Mouse (Mus musculus) right cerebral cortex, postnatal 10 days (tissue): Measurements from ENCODE around the gene Gm49321.

Experiments
- DNase-seq, 2 experiments: peaks; one replicate each; pipeline ENCODE4 v3.0.0; 2021; ENCODE audit warnings: low spot score in 2 of 2

Gm49321 gene

DNA sequence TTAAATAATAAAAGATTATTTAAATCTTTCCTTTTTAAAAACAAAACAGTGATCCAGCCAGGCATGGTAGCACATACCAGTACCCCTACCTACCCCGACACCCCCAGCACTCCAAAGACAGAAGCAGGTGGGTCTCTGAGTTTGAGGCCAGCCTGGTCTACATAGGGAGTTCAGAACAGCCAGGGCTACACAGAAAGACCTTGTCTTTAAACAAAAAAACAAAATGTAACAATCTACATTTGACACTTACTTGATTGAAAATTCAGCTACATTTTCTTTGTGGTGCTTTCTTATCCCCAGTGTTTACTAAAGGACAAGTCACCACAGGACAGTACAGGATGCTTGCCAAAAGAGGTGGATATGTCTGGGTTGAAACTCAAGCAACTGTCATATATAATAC lies at the start of gene Gm49321:
TSS of gene Gm49321 (plus strand) at position 301 of the 400 bp plus-strand sequence.
- no peak for DNase-seq

DNA sequence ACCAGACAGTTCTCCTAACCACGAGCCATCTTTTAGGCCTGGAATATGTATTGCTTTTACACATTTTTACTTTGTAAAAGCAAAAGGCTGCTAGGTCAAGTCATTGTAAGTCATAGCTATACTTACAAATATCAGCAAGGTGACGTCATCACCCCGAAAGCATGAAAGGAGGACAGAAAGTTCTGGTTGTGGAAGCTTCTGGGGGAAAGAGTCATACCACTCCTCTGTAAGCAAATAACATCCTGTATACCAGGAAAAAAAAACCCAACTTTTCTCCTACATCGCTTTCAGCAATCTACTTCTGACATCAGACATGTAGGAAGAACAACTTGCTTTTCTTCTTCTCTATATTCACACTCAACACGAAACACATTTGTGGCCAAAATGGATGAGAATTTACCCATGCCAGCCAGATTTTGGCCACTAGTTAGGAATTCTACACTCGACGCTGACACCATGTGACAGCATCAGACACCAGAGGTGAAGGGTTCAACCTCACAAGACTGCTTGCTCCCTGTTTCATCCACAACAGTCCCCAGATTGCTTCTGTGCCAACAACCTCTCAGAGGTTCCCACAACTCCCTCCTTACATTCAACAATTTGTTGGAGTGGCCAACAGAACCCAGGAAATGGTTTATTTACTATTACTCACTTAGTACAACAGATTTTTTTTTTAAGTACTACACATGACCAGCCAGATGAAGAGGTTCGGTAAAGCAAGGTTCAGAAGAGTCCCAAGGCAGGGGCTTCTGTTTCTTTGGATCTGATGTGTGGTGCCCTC lies 49.3 kb upstream of the Gm49321 start:
- no peak for DNase-seq

DNA sequence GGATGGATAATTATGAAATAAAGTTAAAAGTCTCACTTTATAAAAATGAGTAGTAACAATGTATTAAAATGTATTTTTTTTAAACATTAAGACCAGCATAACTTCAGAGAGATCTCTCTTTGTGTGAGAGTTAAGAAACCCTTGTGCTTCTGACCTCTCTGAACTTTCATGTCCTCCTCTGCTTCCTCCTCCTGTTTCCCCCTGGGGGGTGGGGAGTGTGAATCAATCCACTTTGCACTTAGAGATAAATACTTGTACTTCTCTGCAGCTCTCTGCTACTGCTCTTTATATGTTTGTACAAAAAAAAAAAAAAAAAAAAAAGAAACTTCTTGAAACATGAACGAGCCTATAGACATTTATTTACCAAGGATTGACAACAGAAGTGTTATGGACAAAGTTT lies 47.9 kb upstream of the Gm49321 start:
- DNase-seq, result no peak

DNA sequence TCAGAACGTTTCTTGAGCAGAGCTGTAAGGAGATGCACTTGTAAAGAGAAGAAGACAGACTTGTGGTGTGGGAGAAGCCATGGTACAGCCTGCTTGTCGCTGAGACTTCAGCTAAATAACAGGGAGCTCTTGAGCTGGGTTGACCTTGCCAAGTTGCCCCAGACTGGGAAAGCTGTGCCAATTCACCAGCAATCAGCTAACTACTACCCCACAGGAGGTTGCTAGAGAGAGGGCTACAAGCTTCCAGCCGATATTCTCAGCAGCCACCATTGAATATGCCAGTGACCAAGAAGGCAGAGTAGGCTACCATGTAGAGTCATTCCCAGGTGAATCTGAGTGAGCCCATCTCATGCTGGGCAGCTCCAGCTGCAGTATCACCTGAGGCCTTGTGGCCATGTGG lies 47.4 kb upstream of the Gm49321 start:
- no peak for DNase-seq

DNA sequence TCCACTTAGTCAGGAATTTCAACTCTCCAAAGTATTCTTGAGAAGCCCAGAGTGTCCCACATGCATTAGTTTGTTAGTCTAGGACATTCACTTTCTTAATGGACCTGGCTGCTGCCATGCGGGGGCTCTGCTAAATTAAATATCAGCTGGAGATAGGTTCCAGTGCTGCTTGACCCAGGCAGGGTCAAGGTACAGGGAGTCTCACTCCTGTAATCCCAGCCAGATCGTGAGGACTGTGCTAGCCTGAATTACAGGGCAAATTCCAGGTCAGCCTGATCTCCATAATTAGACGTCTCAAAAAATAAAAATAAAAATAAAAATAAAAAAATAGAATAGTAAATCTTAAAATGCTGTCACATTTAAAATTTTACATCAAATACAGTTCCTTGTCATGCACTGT lies 44.8 kb upstream of the Gm49321 start:
- DNase-seq, result no peak

DNA sequence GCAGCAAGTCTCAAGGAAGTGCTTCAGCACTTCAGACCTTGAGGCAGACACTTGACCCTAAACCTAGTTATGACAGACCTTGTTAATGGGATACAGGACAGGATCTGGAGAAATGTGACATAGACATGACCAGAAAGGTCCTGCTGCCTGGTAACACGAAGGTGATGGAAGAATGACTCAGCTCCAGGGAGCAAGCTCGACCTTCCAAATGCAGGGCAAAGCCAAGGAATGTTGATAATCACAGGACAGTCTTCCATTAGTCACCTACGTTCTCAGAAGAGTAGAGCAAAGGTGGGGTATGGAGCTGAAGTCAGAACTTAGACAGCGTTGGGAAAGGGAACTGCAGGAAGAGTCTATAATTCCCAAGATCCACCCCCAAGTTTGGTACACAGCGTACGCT lies 42.6 kb upstream of the Gm49321 start:
- DNase-seq, result no peak

DNA sequence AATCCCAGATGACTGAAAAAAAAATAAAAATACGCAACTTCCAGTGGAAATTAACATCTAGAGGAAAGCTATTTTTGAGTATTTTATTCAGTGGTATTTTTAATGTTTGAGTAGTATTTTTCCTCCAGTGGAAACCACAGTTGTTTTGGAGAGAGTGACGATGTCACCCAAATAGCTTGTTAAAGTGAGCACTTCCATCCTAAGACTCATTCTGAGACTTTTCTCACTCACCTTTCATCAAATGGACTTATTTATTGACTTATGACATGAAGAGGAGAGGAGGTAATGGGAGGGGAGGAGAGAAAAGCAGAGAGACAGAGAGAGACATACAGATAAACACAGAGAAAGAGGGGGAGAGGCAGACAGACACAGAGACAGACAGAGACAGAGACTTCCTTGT lies 41.8 kb upstream of the Gm49321 start:
- DNase-seq, result no peak

DNA sequence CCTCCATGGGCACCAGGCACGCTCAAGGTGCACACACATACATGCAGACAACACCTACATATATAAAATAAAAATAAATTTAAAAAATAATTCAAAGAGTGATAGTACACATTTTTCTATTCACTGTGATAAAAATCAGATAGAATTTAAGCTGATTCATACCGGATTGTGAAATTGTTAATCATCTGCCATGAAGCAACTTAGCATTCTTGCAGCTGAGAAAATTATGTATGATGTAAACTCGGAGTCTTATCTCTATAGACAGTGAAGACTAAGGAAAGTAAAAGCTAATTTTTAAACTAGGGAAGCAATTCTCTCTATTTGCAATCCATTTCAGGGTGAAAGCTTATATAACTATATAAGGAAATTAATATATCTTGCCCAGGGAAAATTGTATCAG lies 41.0 kb upstream of the Gm49321 start:
- DNase-seq, result no peak

DNA sequence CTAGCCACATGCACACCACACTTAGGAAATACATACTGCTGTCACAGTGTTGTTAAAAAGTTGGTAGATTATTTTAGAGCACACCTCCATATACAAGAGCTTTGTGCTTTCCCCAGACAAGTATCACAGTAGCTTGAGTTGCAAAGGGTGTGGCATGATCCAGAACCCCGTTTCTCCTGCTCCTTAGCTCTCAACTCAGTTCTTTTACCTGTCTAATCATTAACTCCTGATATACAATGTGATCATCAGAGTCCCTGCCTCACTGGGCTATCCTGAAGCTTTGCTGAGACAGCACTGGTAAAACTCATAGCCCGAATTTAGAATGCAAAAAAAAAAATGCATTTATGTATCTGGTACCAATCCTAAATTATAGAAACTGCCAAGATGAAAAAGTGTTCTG lies 39.2 kb upstream of the Gm49321 start:
- no peak for DNase-seq

DNA sequence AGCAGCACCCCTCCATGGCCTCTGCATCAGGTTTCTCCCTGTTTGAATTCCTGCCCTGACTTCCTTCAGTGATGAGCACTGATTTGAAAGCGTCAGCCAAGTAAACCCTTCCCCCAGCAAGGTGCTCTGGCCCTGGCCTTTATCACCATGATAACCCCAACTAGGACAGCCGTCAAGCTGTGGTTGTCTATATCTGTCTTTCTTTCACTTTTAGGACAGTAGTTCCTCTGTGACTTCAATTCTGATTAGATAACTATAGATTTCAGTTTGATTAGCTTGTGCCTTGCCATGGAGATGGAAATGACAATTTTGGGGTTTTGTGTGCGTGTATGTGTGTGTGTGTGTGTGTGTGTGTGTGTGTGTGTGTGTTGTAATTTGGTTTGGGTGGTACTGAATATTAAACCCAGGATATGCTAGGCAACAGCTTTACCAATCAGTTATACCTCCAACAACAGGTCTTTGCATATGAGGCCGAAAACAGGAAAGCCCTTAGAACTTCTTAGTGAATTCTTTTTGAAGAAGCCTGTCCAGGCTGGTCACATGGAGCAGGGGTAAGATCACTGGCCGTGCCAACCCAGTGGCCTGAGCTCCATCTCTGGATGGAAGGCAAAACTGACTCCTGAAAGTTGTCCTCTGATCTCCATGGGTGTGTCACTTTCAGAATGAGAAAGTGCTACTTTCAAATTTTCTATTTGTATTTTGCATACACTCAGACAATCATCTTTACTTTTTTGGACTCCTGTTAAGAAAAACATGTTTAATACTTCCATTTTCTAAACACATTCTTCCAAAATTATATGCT lies 33.1 kb upstream of the Gm49321 start:
- no peak for DNase-seq

DNA sequence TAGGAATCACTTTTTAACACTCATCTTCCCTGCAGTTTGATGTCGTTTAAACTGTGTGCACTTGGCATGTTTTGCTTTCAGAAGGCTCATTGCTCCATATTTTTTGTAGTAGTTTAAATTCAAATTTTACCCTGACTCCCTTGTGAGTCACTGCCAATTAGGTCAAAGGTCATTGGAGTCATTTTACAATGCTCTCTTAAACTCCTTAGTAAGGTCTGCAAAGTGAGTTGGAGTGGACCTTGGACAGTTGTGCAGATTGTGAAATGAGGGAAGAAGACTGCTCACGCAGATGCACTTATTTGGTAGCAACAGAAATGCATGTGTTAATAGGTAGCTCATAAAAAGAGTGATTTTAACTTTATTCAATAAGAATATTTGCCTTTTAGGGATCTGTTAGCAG lies 32.4 kb upstream of the Gm49321 start:
- no peak for DNase-seq

DNA sequence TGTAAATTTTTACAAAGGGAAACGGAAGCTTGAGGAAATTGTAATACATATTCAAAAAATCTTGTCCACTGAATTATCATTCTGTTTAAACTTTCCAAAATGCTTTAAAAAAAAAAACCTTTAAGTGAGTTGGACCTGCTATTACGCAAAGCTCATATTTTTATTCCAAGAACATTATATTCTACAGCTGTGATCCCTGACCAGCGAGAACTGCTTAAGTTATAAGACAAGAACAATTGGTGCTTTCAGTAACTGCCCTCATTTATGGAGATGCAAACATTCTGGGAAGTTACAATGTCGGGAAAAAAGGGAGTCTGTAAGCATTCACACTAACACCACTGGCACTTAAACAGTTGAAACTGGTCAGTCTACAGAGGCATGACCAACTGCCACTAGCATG lies 31.9 kb upstream of the Gm49321 start:
- DNase-seq, result no peak

DNA sequence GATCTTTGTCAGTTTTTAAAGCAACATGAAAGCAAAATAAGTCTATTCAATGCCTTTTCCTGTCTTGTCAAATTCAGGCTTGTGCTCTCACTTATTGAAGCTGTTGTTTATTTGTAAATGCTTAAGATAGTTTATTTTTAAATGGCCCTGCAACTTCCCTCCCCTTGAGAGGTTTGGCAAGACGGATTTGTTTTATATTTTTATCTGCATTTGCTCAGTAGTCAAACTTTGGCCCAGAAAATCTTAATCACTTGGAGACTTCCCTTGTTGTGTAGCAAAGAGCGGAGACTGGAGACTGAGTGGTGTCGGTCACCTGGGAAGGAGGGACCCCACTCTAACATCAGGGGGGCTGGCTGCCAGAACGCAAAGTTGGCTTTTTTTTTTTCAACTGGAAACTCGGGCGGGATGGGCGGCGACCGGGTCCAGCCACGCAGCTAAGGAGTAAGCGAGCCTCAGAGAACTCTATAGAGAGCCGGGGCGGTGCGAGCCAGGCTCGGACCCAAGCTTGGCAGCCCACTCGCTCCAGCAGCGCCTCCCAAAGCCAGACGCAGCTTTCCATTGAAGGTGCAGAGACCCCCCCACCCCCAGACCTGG lies 30.3 kb upstream of the Gm49321 start:
- DNase-seq, result no peak

DNA sequence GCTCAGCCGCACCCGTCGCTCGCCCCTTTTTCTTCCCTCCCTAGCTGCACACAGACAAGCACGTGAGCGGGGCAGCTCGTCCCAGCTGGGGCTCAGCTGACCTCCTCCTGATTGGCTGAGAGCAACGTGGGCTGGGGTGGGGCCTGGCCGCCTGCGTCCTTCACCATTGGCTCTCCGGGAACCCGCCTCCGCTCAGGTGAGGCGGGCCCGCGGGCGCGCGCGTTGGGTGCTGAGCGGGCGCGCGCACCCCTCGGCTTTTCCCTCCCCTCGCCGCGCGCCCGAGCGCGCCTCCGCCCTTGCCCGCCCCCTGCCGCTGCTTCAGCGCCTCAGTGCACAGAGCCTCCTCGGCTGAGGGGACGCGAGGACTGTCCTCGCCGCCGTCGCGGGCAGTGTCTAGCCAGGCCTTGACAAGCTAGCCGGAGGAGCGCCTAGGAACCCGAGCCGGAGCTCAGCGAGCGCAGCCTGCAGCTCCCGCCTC lies 29.7 kb upstream of the Gm49321 start:
- DNase-seq, result peak; percentile 98 to 99

DNA sequence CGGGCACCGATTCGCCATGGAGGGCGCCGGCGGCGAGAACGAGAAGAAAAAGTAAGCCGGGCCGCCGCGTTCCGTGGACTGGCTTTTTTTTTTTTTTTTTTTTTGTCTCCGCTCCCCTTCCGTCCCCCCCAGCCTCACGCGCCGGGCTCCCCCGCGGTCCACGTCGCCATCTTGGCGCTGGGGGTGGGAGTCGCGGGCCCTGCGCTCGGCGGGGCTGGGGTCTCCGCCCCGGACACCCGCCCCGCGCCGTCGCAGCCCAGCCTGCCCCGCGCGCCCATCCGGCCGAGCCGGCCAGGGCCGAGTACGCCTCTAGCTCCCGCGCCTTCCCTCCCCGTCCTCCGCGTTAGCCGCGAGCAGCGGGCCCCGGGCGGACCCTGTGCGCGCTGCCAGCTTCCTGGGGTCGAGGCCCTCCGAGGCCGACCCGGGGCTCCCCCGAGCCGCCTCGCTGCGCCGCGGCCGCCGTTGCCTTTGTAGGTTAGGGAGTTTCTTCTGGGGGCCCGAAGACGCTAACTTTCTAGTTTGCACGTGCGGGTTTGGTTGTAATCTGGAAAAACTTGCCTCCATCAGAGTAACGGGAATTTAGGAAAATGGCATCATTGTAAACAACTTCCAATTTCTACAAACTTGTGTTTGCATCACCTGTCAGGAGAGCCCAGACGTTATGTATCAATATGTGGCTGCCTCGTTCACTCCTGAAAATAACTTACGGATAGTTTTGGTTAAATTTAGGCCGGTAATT lies 29.0 kb upstream of the Gm49321 start:
- DNase-seq, result peak; percentile 64 to 74

DNA sequence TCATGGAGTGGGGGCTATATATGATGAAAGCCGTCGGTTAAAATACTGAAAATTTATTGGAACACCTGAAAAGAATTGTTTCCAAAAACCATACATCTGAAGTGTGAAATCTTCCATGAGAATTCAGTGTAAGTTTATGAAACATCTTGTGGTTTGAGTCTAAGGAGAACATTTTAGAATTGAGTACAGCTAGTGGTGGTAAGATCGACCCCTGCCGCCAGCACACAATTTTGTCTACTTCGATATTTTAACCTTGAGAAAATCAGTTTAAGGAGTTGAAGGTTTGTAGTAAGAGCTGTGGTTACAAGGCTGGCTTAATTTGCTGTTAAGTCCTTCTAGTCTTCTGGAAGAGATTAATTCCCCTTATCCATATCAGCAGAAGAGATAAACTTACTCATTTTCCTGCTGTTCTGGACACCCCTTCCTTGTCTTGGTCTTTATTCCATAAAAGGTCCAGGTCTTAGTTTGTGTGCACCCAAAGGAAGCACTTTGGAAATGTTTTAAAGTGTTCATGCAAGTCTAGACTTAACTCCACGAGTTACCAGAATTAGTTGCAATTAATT lies 28.4 kb upstream of the Gm49321 start:
- DNase-seq, result no peak

DNA sequence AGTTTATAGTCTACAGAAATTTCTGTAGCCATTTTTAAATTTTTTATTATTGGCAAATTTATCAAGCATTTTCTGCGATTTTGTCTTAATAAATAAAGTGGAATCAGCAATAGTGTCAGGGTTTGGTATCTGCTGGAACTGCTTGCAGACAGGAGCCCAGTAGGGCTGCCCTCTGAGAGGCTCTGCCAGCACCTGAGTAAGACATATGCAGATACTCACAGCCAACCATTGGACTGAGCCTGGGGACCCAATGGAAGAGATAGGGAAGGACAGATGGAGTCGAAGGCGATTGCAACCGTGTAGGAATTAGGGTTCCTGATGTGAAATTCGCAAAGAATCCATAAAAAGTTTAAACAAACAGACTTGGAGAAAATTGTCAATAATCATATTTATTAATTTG lies 19.0 kb upstream of the Gm49321 start:
- DNase-seq, result no peak

DNA sequence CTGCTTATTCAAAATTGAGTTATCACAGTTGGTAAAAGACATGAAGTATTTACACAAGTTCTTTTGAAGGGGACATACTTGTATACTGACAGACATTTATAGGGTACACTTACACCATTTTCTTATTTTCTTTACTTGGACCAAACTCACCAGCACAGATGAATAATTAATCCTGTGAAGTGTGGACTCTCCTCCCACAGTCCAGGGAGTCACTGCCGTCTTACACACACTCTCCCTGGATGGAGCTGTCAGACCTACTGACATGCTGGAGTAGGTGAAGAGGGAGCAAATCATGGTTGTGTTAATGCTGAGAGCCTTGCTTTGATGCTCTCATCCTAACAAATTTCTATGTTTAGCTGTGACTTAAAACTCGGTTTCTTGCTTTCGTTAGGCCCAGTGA lies 7.2 kb upstream of the Gm49321 start:
- no peak for DNase-seq

DNA sequence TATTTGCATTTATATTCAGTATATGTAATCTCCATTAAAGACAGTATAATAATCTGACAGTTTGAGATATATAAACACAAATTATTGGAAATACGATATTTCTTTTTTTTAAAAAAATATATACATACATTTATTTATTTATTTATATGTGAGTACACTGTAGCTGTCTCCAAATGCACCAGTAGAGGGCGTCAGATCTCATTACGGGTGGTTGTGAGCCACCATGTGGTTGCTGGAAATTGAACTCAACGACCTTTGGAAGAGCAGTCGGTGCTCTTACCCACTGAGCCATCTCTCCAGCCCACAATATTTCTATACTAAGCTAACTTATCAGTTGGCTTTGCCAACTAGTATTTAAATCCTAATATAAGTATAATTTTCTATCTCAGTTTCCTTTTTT lies 6.2 kb upstream of the Gm49321 start:
- DNase-seq, result peak in 1 of 2 experiments; percentile 40

DNA sequence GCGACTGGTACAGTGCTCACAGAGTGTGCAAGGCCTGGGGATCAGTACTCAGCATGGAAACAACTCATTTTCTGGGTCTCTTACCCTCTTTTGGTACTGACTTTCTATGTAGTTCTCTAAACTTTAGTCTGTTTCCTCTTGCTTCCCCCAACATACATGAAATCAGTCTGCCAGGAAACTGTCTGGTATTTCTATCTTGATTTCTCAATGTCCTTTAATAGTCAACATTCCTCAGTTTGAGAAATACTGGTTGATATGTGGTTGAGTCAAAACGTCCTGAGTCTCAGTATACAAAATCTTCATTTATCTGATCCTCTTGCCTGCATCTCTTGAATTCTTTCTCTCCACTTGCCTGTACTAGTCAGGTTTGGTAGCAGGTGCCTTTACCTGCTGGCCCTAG lies 2.9 kb upstream of the Gm49321 start:
- DNase-seq, result no peak

DNA sequence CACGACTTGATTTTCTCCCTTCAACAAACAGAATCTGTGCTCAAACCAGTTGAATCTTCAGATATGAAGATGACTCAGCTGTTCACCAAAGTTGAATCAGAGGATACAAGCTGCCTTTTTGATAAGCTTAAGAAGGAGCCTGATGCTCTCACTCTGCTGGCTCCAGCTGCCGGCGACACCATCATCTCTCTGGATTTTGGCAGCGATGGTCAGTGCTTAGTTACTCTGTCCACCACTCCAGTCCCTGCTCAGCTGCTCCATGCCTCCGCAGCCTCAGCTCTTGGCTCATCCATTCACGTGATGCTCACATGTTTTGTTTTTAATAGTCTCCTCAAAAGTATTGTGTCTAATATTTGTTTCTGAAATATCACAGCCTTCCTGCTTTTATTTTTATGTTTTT lies 2.1 kb downstream of the Gm49321 start:
- no peak for DNase-seq

DNA sequence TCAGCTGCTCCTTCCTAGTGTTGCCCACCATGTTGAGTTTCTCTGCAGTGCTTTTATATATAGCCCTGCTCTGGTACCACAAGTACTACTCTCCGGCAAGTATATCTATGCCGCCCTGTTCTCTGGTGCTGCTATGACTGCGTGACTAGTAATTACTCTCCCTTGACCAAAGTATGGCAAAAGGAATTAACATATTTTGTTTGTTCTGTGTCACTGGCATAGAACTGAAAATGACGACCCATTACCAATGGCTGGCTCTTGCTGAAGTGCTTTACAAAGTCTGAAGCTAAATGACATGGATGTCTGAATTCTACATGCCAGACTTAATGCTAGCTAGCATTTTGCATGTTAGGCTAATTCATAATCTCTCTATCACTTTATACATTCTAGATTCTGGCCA lies 11.0 kb downstream of the Gm49321 start:
- no peak for DNase-seq
